Mouse (Mus musculus) bone marrow, adult 2 months (tissue): Measurements from ENCODE around the gene Lad1.

Source experiments
- CTCF ChIP-seq: fragments of 200-500 bp; IDR thresholded peaks from 2 replicates; pipeline ENCODE4 v1.5.1; 2011; ENCODE audit warnings: low read length, control low read depth; ENCODE audit not compliant: control insufficient read depth, insufficient read depth
- POLR2A ChIP-seq: fragments of 200-500 bp; IDR thresholded peaks from 2 replicates; pipeline ENCODE4 v1.6.1; 2011; ENCODE audit warnings: low read depth, mild to moderate bottlenecking, control low read depth, low read length, borderline replicate concordance; ENCODE audit not compliant: control insufficient read depth

DNA sequence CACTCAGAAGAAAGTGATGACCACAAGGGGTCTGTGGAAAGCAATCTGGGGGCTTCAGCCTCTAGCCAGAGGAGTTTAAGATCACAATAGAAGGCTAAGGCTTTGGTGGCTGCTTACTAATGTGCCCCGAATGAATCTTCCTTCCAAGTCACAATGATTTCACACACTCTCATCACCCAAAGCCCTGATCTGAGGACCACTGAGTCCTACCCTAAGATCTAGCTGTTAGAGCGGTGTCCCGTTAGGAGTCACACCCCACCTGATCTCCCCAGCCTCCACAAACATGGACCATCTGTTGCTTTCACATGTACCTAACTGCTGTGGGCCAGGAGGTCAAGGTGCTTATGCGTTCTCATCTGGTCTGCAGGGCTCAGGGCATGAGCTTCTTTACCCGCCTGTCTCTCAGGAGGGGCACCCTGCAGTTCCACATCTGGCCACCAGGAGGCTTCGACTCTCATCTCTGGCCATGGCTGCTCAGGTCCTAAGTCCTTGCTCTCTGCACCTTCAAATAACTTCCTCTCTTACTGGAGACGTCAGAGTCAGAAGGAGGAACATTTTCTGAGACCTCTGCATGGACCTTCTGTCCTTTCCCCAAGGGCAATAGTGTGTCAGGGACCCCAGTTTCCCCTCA lies 7.3 kb upstream of the Lad1 start:
- TF ChIP-seq POLR2A = no peak
- TF ChIP-seq CTCF = peak; percentile 92
